Mouse (Mus musculus): ENCODE results near the gene Tpt1. TPM values are rescaled to one million over a fixed set of nuclear protein-coding genes. Genes with fewer than 3 reads are reported as not detected.
A peak's percentile ranks its signal among the peaks of the same experiment; 100 is the strongest.

Tpt1 gene
- total and polyA plus RNA-seq, 3 experiments, result 698 to 1,876 (median 1,607) TPM

DNA sequence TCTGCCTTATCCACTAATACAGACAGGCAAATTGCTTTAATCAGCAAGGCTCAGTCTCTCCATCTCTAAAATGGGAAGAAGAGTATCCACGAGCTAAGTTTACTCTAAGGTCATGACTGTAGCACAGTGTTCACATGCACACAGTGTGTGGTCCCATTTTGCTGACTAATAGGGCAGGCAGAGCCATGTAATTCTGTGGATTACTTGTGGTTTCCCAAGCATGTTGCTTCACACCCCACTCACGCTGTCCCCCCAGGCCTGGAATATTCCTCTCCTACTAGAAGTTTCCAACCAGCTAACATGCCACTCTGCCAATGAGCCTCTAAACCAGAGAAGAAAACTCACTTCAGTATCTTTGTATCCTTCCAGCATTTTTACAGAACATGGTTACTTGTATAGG lies 26.4 kb upstream of the Tpt1 start:
- H3K4me3 ChIP-seq (replicated peaks in 1 of 3; ENCODE audit: low read depth in 2 of 3, low read length in 2 of 3, poor library complexity in 1 of 3), result no peak overlapping the region
- H3K36me3 ChIP-seq (replicated peaks in 1 of 2; ENCODE audit: control insufficient read depth in 1 of 2, insufficient read depth in 1 of 2, low read length in 1 of 2), result no peaks in the 10 kb centered on the region
- in situ Hi-C loops (cut with MboI; ENCODE audit: low pct_ligation_motif_present, low pct_unique_long_range_greater_than_20kb, low sequenced_read_pairs) (no loop called here), dilution Hi-C loops (cut with MboI; ENCODE audit: extremely low pct_ligation_motif_present, extremely low pct_unique_long_range_greater_than_20kb, low sequenced_read_pairs) (no loop called here)
- H3K27ac ChIP-seq (ENCODE audit: insufficient read depth, low read depth), result no peak overlapping the region
- no peak overlapping the region for H3K9ac ChIP-seq (ENCODE audit: insufficient read depth, low read depth)
- H3K79me2 ChIP-seq (replicated peaks; ENCODE audit: control insufficient read depth, extremely low read depth, insufficient read depth, poor library complexity, severe bottlenecking), result no peaks in the 10 kb centered on the region
- DNase-seq (ENCODE audit: extremely low read depth), result no peak
- no peaks in the 10 kb centered on the region for H3K9me3 ChIP-seq (replicated peaks; ENCODE audit: low read length)
- no peaks in the 10 kb centered on the region for H3K4me1 ChIP-seq (ENCODE audit: control insufficient read depth in 1 of 2, insufficient read depth in 2 of 2)
- TF ChIP-seq ZMIZ1 (IDR thresholded peaks at IDR 0.05; ENCODE audit: low read depth, low read length) (no peak), PAX5 (IDR thresholded peaks at IDR 0.05; ENCODE audit: low read length) (no peak), ZC3H11A (IDR thresholded peaks at IDR 0.05; ENCODE audit: low read depth, low read length) (no peak), USF1 (IDR thresholded peaks at IDR 0.05; ENCODE audit: low read depth, low read length) (no peak), SMC3 (IDR thresholded peaks at IDR 0.05; ENCODE audit: low read depth, low read length) (no peak), POLR2A (IDR thresholded peaks at IDR 0.05; ENCODE audit: low read depth, low read length) (no peak), ZNF384 (IDR thresholded peaks at IDR 0.05; ENCODE audit: low read depth, low read length) (no peak)
- no peaks in the 10 kb centered on the region for H3K27me3 ChIP-seq (replicated peaks)
- no peak overlapping the region for H3K4me2 ChIP-seq (ENCODE audit: insufficient read depth, low read depth, poor library complexity, severe bottlenecking)

DNA sequence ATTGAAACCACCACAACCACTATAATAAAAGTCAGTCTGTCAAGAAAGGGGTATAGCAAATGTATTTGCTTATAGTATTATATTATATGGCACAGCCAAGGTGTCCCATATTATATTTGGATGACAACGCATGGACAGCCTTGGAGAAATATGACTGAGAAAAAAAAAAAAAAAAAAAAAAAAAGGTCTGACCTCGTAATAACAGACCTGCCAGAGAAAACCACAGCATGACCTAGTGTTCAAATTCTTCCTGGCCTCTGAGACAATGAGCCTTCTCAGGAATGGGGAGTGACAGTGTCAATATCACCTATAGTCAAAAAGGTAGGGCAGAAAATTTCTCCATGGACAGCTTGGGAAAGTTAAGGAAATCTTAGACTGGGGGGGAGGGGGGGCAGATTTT lies 25.6 kb upstream of the Tpt1 start:
- in situ Hi-C loops (cut with MboI; ENCODE audit: low pct_ligation_motif_present, low pct_unique_long_range_greater_than_20kb, low sequenced_read_pairs) (no loop called here), dilution Hi-C loops (cut with MboI; ENCODE audit: extremely low pct_ligation_motif_present, extremely low pct_unique_long_range_greater_than_20kb, low sequenced_read_pairs) (no loop called here)
- no peaks in the 10 kb centered on the region for H3K79me2 ChIP-seq (replicated peaks; ENCODE audit: control insufficient read depth, extremely low read depth, insufficient read depth, poor library complexity, severe bottlenecking)
- H3K9ac ChIP-seq (ENCODE audit: insufficient read depth, low read depth), result no peak overlapping the region
- no peaks in the 10 kb centered on the region for H3K4me1 ChIP-seq (ENCODE audit: control insufficient read depth in 1 of 2, insufficient read depth in 2 of 2)
- H3K27ac ChIP-seq (ENCODE audit: insufficient read depth, low read depth), result no peak overlapping the region
- no peak overlapping the region for H3K4me2 ChIP-seq (ENCODE audit: insufficient read depth, low read depth, poor library complexity, severe bottlenecking)
- H3K27me3 ChIP-seq (replicated peaks), result no peaks in the 10 kb centered on the region
- DNase-seq (ENCODE audit: extremely low read depth), result no peak
- no peaks in the 10 kb centered on the region for H3K36me3 ChIP-seq (replicated peaks in 1 of 2; ENCODE audit: control insufficient read depth in 1 of 2, insufficient read depth in 1 of 2, low read length in 1 of 2)
- H3K4me3 ChIP-seq (replicated peaks in 1 of 3; ENCODE audit: low read depth in 2 of 3, low read length in 2 of 3, poor library complexity in 1 of 3), result no peak overlapping the region
- TF ChIP-seq ZNF384 (IDR thresholded peaks at IDR 0.05; ENCODE audit: low read depth, low read length) (peak; percentile 62), MAFK (IDR thresholded peaks at IDR 0.05; ENCODE audit: insufficient replicate concordance, low read length) (no peak), MAZ (IDR thresholded peaks at IDR 0.05; ENCODE audit: low read depth, low read length) (no peak), MAX (IDR thresholded peaks at IDR 0.05; ENCODE audit: low read length) (no peak), GABPA (IDR thresholded peaks at IDR 0.05; ENCODE audit: insufficient replicate concordance, low read depth, low read length) (no peak), ELF1 (IDR thresholded peaks at IDR 0.05; ENCODE audit: low read depth, low read length) (no peak), CTCF (conservative IDR thresholded peaks at IDR 0.05 in 1 of 2, IDR thresholded peaks at IDR 0.05 in 1 of 2; ENCODE audit: low read depth in 2 of 2, low read length in 2 of 2) (no peak)
- H3K9me3 ChIP-seq (replicated peaks; ENCODE audit: low read length), result no peaks in the 10 kb centered on the region

DNA sequence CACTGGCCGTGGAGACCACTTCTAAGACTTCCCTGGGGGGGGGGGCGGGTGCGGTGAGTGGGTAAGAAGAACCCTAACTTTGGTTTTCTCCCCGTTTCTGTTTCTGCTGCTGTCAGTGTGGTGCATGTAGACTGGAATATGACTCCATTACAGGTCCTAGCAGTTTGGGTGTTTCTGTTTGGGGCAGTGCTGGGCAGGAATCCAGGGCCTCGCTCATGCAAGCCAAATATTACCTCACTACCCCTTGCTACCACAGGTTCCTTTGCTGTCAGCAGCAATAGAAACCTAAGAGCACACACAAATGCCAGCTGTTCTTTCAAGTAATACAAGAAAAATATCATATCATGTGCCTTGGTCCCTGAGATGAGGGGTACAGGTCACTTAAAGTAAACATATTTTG lies 24.9 kb upstream of the Tpt1 start:
- in situ Hi-C loops (cut with MboI; ENCODE audit: low pct_ligation_motif_present, low pct_unique_long_range_greater_than_20kb, low sequenced_read_pairs), result no loop called here
- no peaks in the 10 kb centered on the region for H3K36me3 ChIP-seq (replicated peaks in 1 of 2; ENCODE audit: control insufficient read depth in 1 of 2, insufficient read depth in 1 of 2, low read length in 1 of 2)

More for the DNA sequence above, 24.9 kb upstream of the Tpt1 start:
- H3K4me3 ChIP-seq (replicated peaks in 1 of 3; ENCODE audit: low read depth in 2 of 3, low read length in 2 of 3, poor library complexity in 1 of 3), result no peak overlapping the region
- no peaks in the 10 kb centered on the region for H3K4me1 ChIP-seq (ENCODE audit: control insufficient read depth in 1 of 2, insufficient read depth in 2 of 2)
- H3K4me2 ChIP-seq (ENCODE audit: insufficient read depth, low read depth, poor library complexity, severe bottlenecking), result no peak overlapping the region
- H3K9me3 ChIP-seq (replicated peaks; ENCODE audit: low read length), result no peaks in the 10 kb centered on the region
- H3K27me3 ChIP-seq (replicated peaks), result no peaks in the 10 kb centered on the region
- TF ChIP-seq USF2 (conservative IDR thresholded peaks at IDR 0.05; ENCODE audit: low read depth, low read length) (no peak), TBP (conservative IDR thresholded peaks at IDR 0.05; ENCODE audit: low read depth, low read length) (no peak), BHLHE40 (IDR thresholded peaks at IDR 0.05; ENCODE audit: low read depth, low read length) (no peak)
- H3K9ac ChIP-seq (ENCODE audit: insufficient read depth, low read depth), result no peak overlapping the region
- no peak overlapping the region for H3K27ac ChIP-seq (ENCODE audit: insufficient read depth, low read depth)
- dilution Hi-C loops (cut with MboI; ENCODE audit: extremely low pct_ligation_motif_present, extremely low pct_unique_long_range_greater_than_20kb, low sequenced_read_pairs), result no loop called here
- no peaks in the 10 kb centered on the region for H3K79me2 ChIP-seq (replicated peaks; ENCODE audit: control insufficient read depth, extremely low read depth, insufficient read depth, poor library complexity, severe bottlenecking)
- DNase-seq (ENCODE audit: extremely low read depth), result no peak

Data from CH12.LX (cell line).